Mouse (Mus musculus) layer of hippocampus, adult 18-20 months (tissue): ENCODE data around the gene Mff. TPM values are rescaled to one million over a fixed set of nuclear protein-coding genes. Genes with fewer than 3 reads are reported as not detected.

Experiments used
- DNase-seq, 2 experiments: peaks; one replicate each; pipeline ENCODE4 v3.0.0; 2022; ENCODE audit warnings: low spot score in 2 of 2
- total RNA-seq, 2 experiments: library from RNA; stranded (reverse); gene quantifications; 2 replicates each; pipeline ENCODE4 v1.2.3; 2021

Mff gene
- total RNA-seq, 2 experiments from 2014 or later, result 228 to 243 TPM

- no peak for DNase-seq
These were observed 46.4 kb downstream of the Mff start, which contains the start of gene Gm47791 for GRCm38 (mm10) chr1:82771022-82771586. Gene Gm47791 (minus strand): TSS chr1:82771243.

GRCm38 (mm10) chr1:82772428-82772827, 47.7 kb downstream of the Mff start:
- DNase-seq, result no peak

- no peak for DNase-seq
These were observed 48.5 kb downstream of the Mff start for GRCm38 (mm10) chr1:82773208-82773607.

- DNase-seq, result no peak
These were observed 50.6 kb downstream of the Mff start for GRCm38 (mm10) chr1:82775293-82775692.

- DNase-seq, result no peak
These were observed 54.8 kb downstream of the Mff start for GRCm38 (mm10) chr1:82779388-82779966.

- no peak for DNase-seq
These were observed 58.9 kb downstream of the Mff start for GRCm38 (mm10) chr1:82783559-82783958.

- no peak for DNase-seq
These were observed 60.9 kb downstream of the Mff start for GRCm38 (mm10) chr1:82785546-82785945.

- peak; percentile 63 to 87 for DNase-seq
These were observed 62.7 kb downstream of the Mff start for GRCm38 (mm10) chr1:82787414-82787813.

- DNase-seq, result peak; percentile 59 to 88
These were observed 63.4 kb downstream of the Mff start for GRCm38 (mm10) chr1:82788070-82788469.

- no peak for DNase-seq
These were observed 66.4 kb downstream of the Mff start for GRCm38 (mm10) chr1:82791105-82791504.

GRCm38 (mm10) chr1:82792238-82792637, 67.5 kb downstream of the Mff start:
- no peak for DNase-seq

- no peak for DNase-seq
These were observed 68.4 kb downstream of the Mff start for GRCm38 (mm10) chr1:82793110-82793509.

- DNase-seq, result peak; percentile 53
These were observed 69.3 kb downstream of the Mff start for GRCm38 (mm10) chr1:82793986-82794385.

- no peak for DNase-seq
These were observed 70.5 kb downstream of the Mff start for GRCm38 (mm10) chr1:82795211-82795610.

- DNase-seq, result no peak
These were observed 71.2 kb downstream of the Mff start for GRCm38 (mm10) chr1:82795702-82796443.

GRCm38 (mm10) chr1:82797088-82797487, 72.4 kb downstream of the Mff start:
- DNase-seq, result no peak

- DNase-seq, result no peak
These were observed 73.6 kb downstream of the Mff start for GRCm38 (mm10) chr1:82798304-82798703.

- peak in 1 of 2 experiments; percentile 45 for DNase-seq
These were observed 74.2 kb downstream of the Mff start for GRCm38 (mm10) chr1:82798922-82799321.

- DNase-seq, result no peak
These were observed 76.6 kb downstream of the Mff start for GRCm38 (mm10) chr1:82801105-82801783.
